Mouse (Mus musculus) forebrain, embryonic 16.5 days (tissue): ENCODE data around the gene Prdm4. TPM values are rescaled to one million over a fixed set of nuclear protein-coding genes. Genes with fewer than 3 reads are reported as not detected.

Experiments used
- ATAC-seq: fragments of 200-750 bp; cut with Nextera tagmentation; 2 replicates; pipeline ENCODE4 v1.8.0; 2017; ENCODE audit warnings: mild to moderate bottlenecking, moderate library complexity
- H3K27ac ChIP-seq: fragments of 300-500 bp; sonication (generic); 2 replicates; pipeline ENCODE4 v1.5.1; 2014; ENCODE audit warnings: low read length, control low read depth
- H3K27me3 ChIP-seq: fragments of 300-500 bp; sonication (generic); replicated peaks from 2 replicates; pipeline ENCODE4 v1.6.1; 2014; ENCODE audit warnings: low read length; ENCODE audit not compliant: control insufficient read depth, insufficient read depth
- H3K36me3 ChIP-seq: fragments of 300-500 bp; sonication (generic); 2 replicates; pipeline ENCODE4 v1.6.1; 2014; ENCODE audit not compliant: control insufficient read depth, insufficient read depth
- H3K4me1 ChIP-seq: fragments of 300-500 bp; sonication (generic); replicated peaks from 2 replicates; pipeline ENCODE4 v1.6.1; 2014; ENCODE audit warnings: low read length; ENCODE audit not compliant: control insufficient read depth, insufficient read depth
- H3K4me2 ChIP-seq: fragments of 300-500 bp; sonication (generic); 2 replicates; pipeline ENCODE4 v1.6.1; 2014; ENCODE audit warnings: mild to moderate bottlenecking, low read length, control low read depth
- H3K4me3 ChIP-seq: fragments of 300-500 bp; sonication (generic); replicated peaks from 2 replicates; pipeline ENCODE4 v1.5.1; 2014; ENCODE audit warnings: mild to moderate bottlenecking, low read length, control low read depth
- H3K9ac ChIP-seq: fragments of 300-500 bp; sonication (generic); replicated peaks from 2 replicates; pipeline ENCODE4 v1.6.1; 2014; ENCODE audit warnings: low read depth, low read length, control low read depth
- H3K9me3 ChIP-seq: fragments of 300-500 bp; sonication (generic); 2 replicates; pipeline ENCODE4 v1.6.1; 2016; ENCODE audit warnings: low read length; ENCODE audit not compliant: control insufficient read depth
- WGBS: fragments of 180-500 bp; shearing (Covaris S2); extraction: QIAGEN DNeasy Blood & Tissue Kit; methylation state at CpG from one replicate; pipeline ENCODE4 v1.1.7; 2014; 5-methylcytosine and 5-hydroxymethylcytosine counted together
- polyA plus RNA-seq: library from polyadenylated mRNA; unstranded; fragments of >200 nt; fragmentation: Nextera tagmentation; extraction: Ambion mirVana; gene quantifications from 2 replicates; pipeline ENCODE4 v1.2.1, GENCODE M21; 2015

The Prdm4 gene
- polyA plus RNA-seq, 1 experiment from 2014 or later = 20.8 TPM

- H3K27ac ChIP-seq = no peak overlapping the region
- H3K9ac ChIP-seq = no peak overlapping the region
- H3K4me2 ChIP-seq = no peak overlapping the region
- H3K4me3 ChIP-seq = no peak overlapping the region
- no peaks in the 10 kb centered on the region for H3K9me3 ChIP-seq
- H3K27me3 ChIP-seq = no peaks in the 10 kb centered on the region
- ATAC-seq = no peak
- H3K4me1 ChIP-seq = no peaks in the 10 kb centered on the region
- peaks cover 41% of the 10 kb centered on the region for H3K36me3 ChIP-seq
- WGBS = 69% methylated on average over 8 of the region's 8 CpGs
Measured at GRCm38 (mm10) chr10:85948483-85949196, 31.7 kb upstream of the Prdm4 start.

GRCm38 (mm10) chr10:85936280-85936965 lies 19.5 kb upstream of the Prdm4 start:
- Histone ChIP-seq H3K27ac (no peak overlapping the region), H3K4me1 (no peaks in the 10 kb centered on the region), H3K9me3 (no peaks in the 10 kb centered on the region), H3K9ac (no peak overlapping the region), H3K4me3 (no peak overlapping the region), H3K4me2 (no peak overlapping the region), H3K27me3 (no peaks in the 10 kb centered on the region), H3K36me3 (peaks cover 45% of the 10 kb centered on the region)
- 92% methylated on average over 6 of the region's 6 CpGs for WGBS
- no peak for ATAC-seq

- ATAC-seq = no peak
- Histone ChIP-seq H3K27ac (no peak overlapping the region), H3K9me3 (no peaks in the 10 kb centered on the region), H3K4me1 (peaks cover 17% of the 10 kb centered on the region), H3K27me3 (0 out of 2 replicates have a peak, but pooled peaks cover 3% of the 10 kb centered on the region), H3K4me3 (no peak overlapping the region), H3K36me3 (no peaks in the 10 kb centered on the region), H3K9ac (no peak overlapping the region), H3K4me2 (no peak overlapping the region)
- 94% methylated on average over 11 of the region's 11 CpGs for WGBS
Measured at GRCm38 (mm10) chr10:85929962-85930361, 13.0 kb upstream of the Prdm4 start.

GRCm38 (mm10) chr10:85929208-85929591 lies 12.3 kb upstream of the Prdm4 start:
- Histone ChIP-seq H3K9ac (peak overlapping the region; percentile 57), H3K4me1 (peaks cover 17% of the 10 kb centered on the region), H3K27ac (no peak overlapping the region), H3K27me3 (0 out of 2 replicates have a peak, but pooled peaks cover 3% of the 10 kb centered on the region), H3K4me2 (peak overlapping the region; percentile 80), H3K36me3 (no peaks in the 10 kb centered on the region), H3K9me3 (no peaks in the 10 kb centered on the region), H3K4me3 (peak overlapping the region; percentile 46)
- ATAC-seq = no peak
- 39% methylated on average over 11 of the region's 11 CpGs for WGBS

GRCm38 (mm10) chr10:85928499-85929207 lies 11.7 kb upstream of the Prdm4 start:
- Histone ChIP-seq H3K4me1 (peaks cover 17% of the 10 kb centered on the region), H3K9me3 (no peaks in the 10 kb centered on the region), H3K4me3 (peak overlapping the region; percentile 46), H3K36me3 (no peaks in the 10 kb centered on the region), H3K9ac (peak overlapping the region; percentile 57), H3K27ac (no peak overlapping the region), H3K4me2 (peak overlapping the region; percentile 80), H3K27me3 (0 out of 2 replicates have a peak, but pooled peaks cover 3% of the 10 kb centered on the region)
- WGBS = 1% methylated on average over 61 of the region's 63 CpGs
- peak; percentile 94 for ATAC-seq

- peak within 1 kb of the TSS; percentile 80 for H3K4me2 ChIP-seq
- H3K36me3 ChIP-seq = no peaks in the 10 kb centered on the region
- H3K9me3 ChIP-seq = no peaks in the 10 kb centered on the region
- 0 out of 2 replicates have a peak, but pooled peaks cover 3% of the 10 kb centered on the region for H3K27me3 ChIP-seq
- WGBS = under 1% methylated on average over 23 of the region's 23 CpGs
- peak within 1 kb of the TSS; percentile 57 for H3K9ac ChIP-seq
- ATAC-seq = peak; percentile 8; the same call in 1 of the 2 replicates
- peaks cover 17% of the 10 kb centered on the region for H3K4me1 ChIP-seq
- no peak within 1 kb of the TSS for H3K27ac ChIP-seq
- H3K4me3 ChIP-seq = peak within 1 kb of the TSS; percentile 46
Measured at GRCm38 (mm10) chr10:85927676-85928445, 10.9 kb upstream of the Prdm4 start, which contains the start of gene Ascl4. Gene Ascl4, plus strand, starts transcription at chr10:85927681.

GRCm38 (mm10) chr10:85879886-85880486 lies 37.0 kb downstream of the Prdm4 start:
- Histone ChIP-seq H3K36me3 (peaks cover 57% of the 10 kb centered on the region), H3K4me1 (no peaks in the 10 kb centered on the region), H3K4me3 (no peak overlapping the region), H3K4me2 (no peak overlapping the region), H3K9ac (no peak overlapping the region), H3K27me3 (no peaks in the 10 kb centered on the region), H3K27ac (no peak overlapping the region), H3K9me3 (no peaks in the 10 kb centered on the region)
- ATAC-seq = no peak
- WGBS = 89% methylated on average over 8 of the region's 8 CpGs

- H3K27ac ChIP-seq = no peak overlapping the region
- H3K27me3 ChIP-seq = no peaks in the 10 kb centered on the region
- peaks cover 44% of the 10 kb centered on the region for H3K36me3 ChIP-seq
- ATAC-seq = no peak
- H3K4me1 ChIP-seq = peaks cover 15% of the 10 kb centered on the region
- H3K4me2 ChIP-seq = no peak overlapping the region
- WGBS = 95% methylated on average over 5 of the region's 5 CpGs
- H3K9me3 ChIP-seq = no peaks in the 10 kb centered on the region
- H3K9ac ChIP-seq = no peak overlapping the region
- no peak overlapping the region for H3K4me3 ChIP-seq
Measured at GRCm38 (mm10) chr10:85875812-85876211, 41.1 kb downstream of the Prdm4 start.
